Mouse (Mus musculus): ENCODE data around the gene Aco1.

The Aco1 gene

GRCm38 (mm10) chr4:40157500-40158223 is 14.8 kb downstream of the Aco1 start:
- DNase-seq = no peak

GRCm38 (mm10) chr4:40158224-40158540 is 15.3 kb downstream of the Aco1 start:
- no peak for DNase-seq

- no peak for DNase-seq
Measured at GRCm38 (mm10) chr4:40160591-40161434, 17.9 kb downstream of the Aco1 start.

- DNase-seq = no peak
Measured at GRCm38 (mm10) chr4:40163646-40164045, 20.8 kb downstream of the Aco1 start.

- DNase-seq = no peak
Measured at GRCm38 (mm10) chr4:40171477-40171876, 28.6 kb downstream of the Aco1 start.

GRCm38 (mm10) chr4:40172336-40172735 is 29.5 kb downstream of the Aco1 start:
- no peak for DNase-seq

- DNase-seq = no peak
Measured at GRCm38 (mm10) chr4:40174321-40174720, 31.4 kb downstream of the Aco1 start.

- no peak for DNase-seq
Measured at GRCm38 (mm10) chr4:40178584-40178983, 35.7 kb downstream of the Aco1 start.

- DNase-seq = no peak
Measured at GRCm38 (mm10) chr4:40180046-40180445, 37.2 kb downstream of the Aco1 start.

- DNase-seq = no peak
Measured at GRCm38 (mm10) chr4:40181681-40182080, 38.8 kb downstream of the Aco1 start.

GRCm38 (mm10) chr4:40182651-40183320 is 39.9 kb downstream of the Aco1 start:
- peak; percentile 42 for DNase-seq

- DNase-seq = no peak
Measured at GRCm38 (mm10) chr4:40183781-40184180, 40.9 kb downstream of the Aco1 start.

- DNase-seq = no peak
Measured at GRCm38 (mm10) chr4:40184470-40184869, 41.6 kb downstream of the Aco1 start.

GRCm38 (mm10) chr4:40187956-40188355 is 45.1 kb downstream of the Aco1 start:
- no peak for DNase-seq

GRCm38 (mm10) chr4:40192246-40192645 is 49.4 kb downstream of the Aco1 start:
- DNase-seq = no peak

GRCm38 (mm10) chr4:40193461-40193860 is 50.6 kb downstream of the Aco1 start:
- no peak for DNase-seq

- DNase-seq = no peak
Measured at GRCm38 (mm10) chr4:40195336-40195735, 52.5 kb downstream of the Aco1 start.

GRCm38 (mm10) chr4:40202205-40202604 is 59.3 kb downstream of the Aco1 start:
- no peak for DNase-seq

- no peak for DNase-seq
Measured at GRCm38 (mm10) chr4:40204374-40204773, 61.5 kb downstream of the Aco1 start.

GRCm38 (mm10) chr4:40205231-40205903 is 62.5 kb downstream of the Aco1 start:
- DNase-seq = no peak

GRCm38 (mm10) chr4:40207701-40208100 is 64.8 kb downstream of the Aco1 start:
- DNase-seq = no peak

- DNase-seq = no peak
Measured at GRCm38 (mm10) chr4:40212177-40212576, 69.3 kb downstream of the Aco1 start.

GRCm38 (mm10) chr4:40217910-40218309 is 75.0 kb downstream of the Aco1 start:
- no peak for DNase-seq
